Mouse (Mus musculus): ENCODE measurements around the gene Sod2. TPM values are rescaled to one million over a fixed set of nuclear protein-coding genes. Genes with fewer than 3 reads are reported as not detected.
"Not testable (repeated sequence)": the region's sequence is repeated elsewhere in the genome, so short reads cannot be mapped to it uniquely, and the experiment has no call there.

Gene Sod2
- 125 and 138 TPM in 2 replicates for polyA plus RNA-seq (2015; fragmentation: Nextera tagmentation; extraction: Ambion mirVana)

- H3K4me1 ChIP-seq (replicated peaks; ENCODE audit: control insufficient read depth, insufficient read depth, low read length); H3K36me3 ChIP-seq (ENCODE audit: control insufficient read depth, insufficient read depth); ATAC-seq; H3K27me3 ChIP-seq (replicated peaks; ENCODE audit: control insufficient read depth, insufficient read depth, low read length); H3K9me3 ChIP-seq (ENCODE audit: control insufficient read depth); H3K9ac ChIP-seq (ENCODE audit: low read depth, low read length): not testable (repeated sequence)
- Histone ChIP-seq H3K4me3 (ENCODE audit: low read depth, low read length) (peak within 1 kb of the TSS; percentile 80), H3K4me2 (replicated peaks; ENCODE audit: low read depth) (peak within 1 kb of the TSS; percentile 87), H3K27ac (ENCODE audit: low read depth, low read length) (peak within 1 kb of the TSS; percentile 94)
- 100% methylated on average over 2 of the region's 2 CpGs for WGBS
Observed at GRCm38 (mm10) chr17:13006546-13006945, at the start of gene Sod2. Gene Sod2, plus strand, starts transcription at chr17:13006846.

- not testable (repeated sequence) for H3K9me3 ChIP-seq (ENCODE audit: control insufficient read depth); H3K9ac ChIP-seq (ENCODE audit: low read depth, low read length); H3K4me1 ChIP-seq (replicated peaks; ENCODE audit: control insufficient read depth, insufficient read depth, low read length); H3K4me2 ChIP-seq (replicated peaks; ENCODE audit: low read depth); H3K27ac ChIP-seq (ENCODE audit: low read depth, low read length); H3K27me3 ChIP-seq (replicated peaks; ENCODE audit: control insufficient read depth, insufficient read depth, low read length); ATAC-seq; H3K36me3 ChIP-seq (ENCODE audit: control insufficient read depth, insufficient read depth); H3K4me3 ChIP-seq (ENCODE audit: low read depth, low read length)
- WGBS: 17% methylated on average over 1 of the region's 2 CpGs
Observed at GRCm38 (mm10) chr17:12959377-12959776, 47.3 kb upstream of the Sod2 start.

GRCm38 (mm10) chr17:12960331-12960873, 46.2 kb upstream of the Sod2 start, which contains the start of gene Acat2:
Gene Acat2, minus strand, starts transcription at chr17:12960747.
- Histone ChIP-seq H3K9ac (ENCODE audit: low read depth, low read length) (peak within 1 kb of the TSS; percentile 54), H3K9me3 (ENCODE audit: control insufficient read depth) (no peaks in the 10 kb centered on the region), H3K27me3 (replicated peaks; ENCODE audit: control insufficient read depth, insufficient read depth, low read length) (no peaks in the 10 kb centered on the region), H3K4me2 (replicated peaks; ENCODE audit: low read depth) (peak within 1 kb of the TSS; percentile 64), H3K4me3 (ENCODE audit: low read depth, low read length) (peak within 1 kb of the TSS; percentile 76), H3K36me3 (ENCODE audit: control insufficient read depth, insufficient read depth) (peaks cover 7% of the 10 kb centered on the region), H3K27ac (ENCODE audit: low read depth, low read length) (peak within 1 kb of the TSS; percentile 54; the same call in 1 of the 2 replicates), H3K4me1 (replicated peaks; ENCODE audit: control insufficient read depth, insufficient read depth, low read length) (peaks cover 4% of the 10 kb centered on the region; the same call in 1 of the 2 replicates)
- under 1% methylated on average over 42 of the region's 42 CpGs for WGBS
- no peak for TF ChIP-seq CTCF (IDR thresholded peaks at IDR 0.05; ENCODE audit: low read depth)
- peak; percentile 99 for ATAC-seq

- no peak for TF ChIP-seq CTCF (IDR thresholded peaks at IDR 0.05; ENCODE audit: low read depth)
- no peak overlapping the region for H3K4me2 ChIP-seq (replicated peaks; ENCODE audit: low read depth)
- 59% methylated on average over 3 of the region's 3 CpGs for WGBS
- no peaks in the 10 kb centered on the region for H3K27me3 ChIP-seq (replicated peaks; ENCODE audit: control insufficient read depth, insufficient read depth, low read length)
- no peak overlapping the region for H3K4me3 ChIP-seq (ENCODE audit: low read depth, low read length)
- H3K36me3 ChIP-seq (ENCODE audit: control insufficient read depth, insufficient read depth): peaks cover 22% of the 10 kb centered on the region
- H3K9me3 ChIP-seq (ENCODE audit: control insufficient read depth): no peaks in the 10 kb centered on the region
- no peak for ATAC-seq
- no peak overlapping the region for H3K9ac ChIP-seq (ENCODE audit: low read depth, low read length)
- H3K27ac ChIP-seq (ENCODE audit: low read depth, low read length): no peak overlapping the region
- peaks cover 4% of the 10 kb centered on the region; the same call in 1 of the 2 replicates for H3K4me1 ChIP-seq (replicated peaks; ENCODE audit: control insufficient read depth, insufficient read depth, low read length)
Observed at GRCm38 (mm10) chr17:12963476-12963875, 43.2 kb upstream of the Sod2 start.

GRCm38 (mm10) chr17:12967173-12967572, 39.5 kb upstream of the Sod2 start:
- H3K9ac ChIP-seq (ENCODE audit: low read depth, low read length): no peak overlapping the region
- ATAC-seq: no peak
- H3K4me2 ChIP-seq (replicated peaks; ENCODE audit: low read depth): no peak overlapping the region
- peaks cover 33% of the 10 kb centered on the region for H3K36me3 ChIP-seq (ENCODE audit: control insufficient read depth, insufficient read depth)
- no peak for TF ChIP-seq CTCF (IDR thresholded peaks at IDR 0.05; ENCODE audit: low read depth)
- no peak overlapping the region for H3K4me3 ChIP-seq (ENCODE audit: low read depth, low read length)
- no peak overlapping the region for H3K27ac ChIP-seq (ENCODE audit: low read depth, low read length)
- no peaks in the 10 kb centered on the region for H3K4me1 ChIP-seq (replicated peaks; ENCODE audit: control insufficient read depth, insufficient read depth, low read length)
- H3K27me3 ChIP-seq (replicated peaks; ENCODE audit: control insufficient read depth, insufficient read depth, low read length): no peaks in the 10 kb centered on the region
- no peaks in the 10 kb centered on the region for H3K9me3 ChIP-seq (ENCODE audit: control insufficient read depth)
- 96% methylated on average over 2 of the region's 2 CpGs for WGBS

GRCm38 (mm10) chr17:12973851-12974250, 32.8 kb upstream of the Sod2 start:
- H3K4me2 ChIP-seq (replicated peaks; ENCODE audit: low read depth): no peak overlapping the region
- TF ChIP-seq CTCF (IDR thresholded peaks at IDR 0.05; ENCODE audit: low read depth): no peak
- no peaks in the 10 kb centered on the region for H3K4me1 ChIP-seq (replicated peaks; ENCODE audit: control insufficient read depth, insufficient read depth, low read length)
- no peaks in the 10 kb centered on the region for H3K27me3 ChIP-seq (replicated peaks; ENCODE audit: control insufficient read depth, insufficient read depth, low read length)
- peaks cover 43% of the 10 kb centered on the region for H3K36me3 ChIP-seq (ENCODE audit: control insufficient read depth, insufficient read depth)
- 82% methylated on average over 2 of the region's 2 CpGs for WGBS
- no peak for ATAC-seq
- no peaks in the 10 kb centered on the region for H3K9me3 ChIP-seq (ENCODE audit: control insufficient read depth)
- no peak overlapping the region for H3K4me3 ChIP-seq (ENCODE audit: low read depth, low read length)
- no peak overlapping the region for H3K9ac ChIP-seq (ENCODE audit: low read depth, low read length)
- no peak overlapping the region for H3K27ac ChIP-seq (ENCODE audit: low read depth, low read length)

GRCm38 (mm10) chr17:12978546-12978945, 28.1 kb upstream of the Sod2 start:
- no peak for TF ChIP-seq CTCF (IDR thresholded peaks at IDR 0.05; ENCODE audit: low read depth)
- no peak for ATAC-seq
- Histone ChIP-seq H3K4me2 (replicated peaks; ENCODE audit: low read depth) (no peak overlapping the region), H3K9me3 (ENCODE audit: control insufficient read depth) (no peaks in the 10 kb centered on the region), H3K27ac (ENCODE audit: low read depth, low read length) (no peak overlapping the region), H3K36me3 (ENCODE audit: control insufficient read depth, insufficient read depth) (peaks cover 55% of the 10 kb centered on the region), H3K27me3 (replicated peaks; ENCODE audit: control insufficient read depth, insufficient read depth, low read length) (no peaks in the 10 kb centered on the region), H3K4me3 (ENCODE audit: low read depth, low read length) (no peak overlapping the region), H3K9ac (ENCODE audit: low read depth, low read length) (no peak overlapping the region), H3K4me1 (replicated peaks; ENCODE audit: control insufficient read depth, insufficient read depth, low read length) (no peaks in the 10 kb centered on the region)
- WGBS: 100% methylated on average over 1 of the region's 1 CpGs
